Mouse (Mus musculus): Measurements from ENCODE around the gene Arpp21.

GRCm38 (mm10) chr9:112151177-112151576 lies 84.6 kb downstream of the Arpp21 start:
- no peak for TF ChIP-seq HCFC1 (IDR thresholded peaks at IDR 0.05; ENCODE audit: borderline replicate concordance, insufficient read depth, low read length)
- no peak for TF ChIP-seq CHD2 (IDR thresholded peaks at IDR 0.05; ENCODE audit: low read depth, low read length)
- no peak for TF ChIP-seq ZC3H11A (IDR thresholded peaks at IDR 0.05; ENCODE audit: borderline replicate concordance, low read depth, low read length)
- no peak for TF ChIP-seq ZNF384 (IDR thresholded peaks at IDR 0.05; ENCODE audit: low read depth, low read length)
- no peak for TF ChIP-seq MAFK (IDR thresholded peaks at IDR 0.05; ENCODE audit: insufficient read depth, low read depth, low read length)
